Mouse (Mus musculus) neural tube, embryonic 15.5 days (tissue): ENCODE measurements around the gene Myl12a. TPM values are rescaled to one million over a fixed set of nuclear protein-coding genes. Genes with fewer than 3 reads are reported as not detected.
"Not testable (repeated sequence)": the region's sequence is repeated elsewhere in the genome, so short reads cannot be mapped to it uniquely, and the experiment has no call there.

Experiments
- ATAC-seq: fragments of 200-750 bp; cut with Nextera tagmentation; 2 replicates; pipeline ENCODE4 v1.8.0; 2017; ENCODE audit warnings: mild to moderate bottlenecking, moderate TSS enrichment, moderate library complexity; ENCODE audit not compliant: low FRiP score
- H3K27ac ChIP-seq: fragments of 300-500 bp; sonication (generic); replicated peaks from 2 replicates; pipeline ENCODE4 v1.5.1; 2015; ENCODE audit warnings: mild to moderate bottlenecking, inconsistent platforms
- H3K27me3 ChIP-seq: fragments of 300-500 bp; sonication (generic); replicated peaks from 2 replicates; pipeline ENCODE4 v1.6.1; 2015; ENCODE audit warnings: inconsistent platforms
- H3K36me3 ChIP-seq: fragments of 300-500 bp; sonication (generic); 2 replicates; pipeline ENCODE4 v1.6.1; 2015; ENCODE audit warnings: inconsistent platforms
- H3K4me1 ChIP-seq: fragments of 300-500 bp; sonication (generic); 2 replicates; pipeline ENCODE4 v1.6.1; 2015; ENCODE audit warnings: inconsistent platforms
- H3K4me2 ChIP-seq: fragments of 300-500 bp; sonication (generic); 2 replicates; pipeline ENCODE4 v1.6.1; 2015; ENCODE audit warnings: inconsistent platforms, mild to moderate bottlenecking, moderate library complexity
- H3K4me3 ChIP-seq: fragments of 300-500 bp; sonication (generic); replicated peaks from 2 replicates; pipeline ENCODE4 v1.5.1; 2015; ENCODE audit warnings: mild to moderate bottlenecking, inconsistent platforms
- H3K9ac ChIP-seq: fragments of 300-500 bp; sonication (generic); replicated peaks from 2 replicates; pipeline ENCODE4 v1.6.1; 2015; ENCODE audit warnings: mild to moderate bottlenecking, inconsistent platforms
- H3K9me3 ChIP-seq: fragments of 300-500 bp; sonication (generic); replicated peaks from 2 replicates; pipeline ENCODE4 v1.6.1; 2016; ENCODE audit warnings: inconsistent platforms
- WGBS: fragments of 180-500 bp; shearing (Covaris S2); methylation state at CpG from one replicate; pipeline ENCODE4 v1.1.7; 2015; ENCODE audit warnings: mixed read lengths; 5-methylcytosine and 5-hydroxymethylcytosine counted together
- polyA plus RNA-seq: library from polyadenylated mRNA; unstranded; fragments of >200 nt; fragmentation: Nextera tagmentation; extraction: Ambion mirVana; gene quantifications from 2 replicates; pipeline ENCODE4 v1.2.1, GENCODE M21; 2015

Myl12a gene
- polyA plus RNA-seq, 1 experiment from 2014 or later: 103 TPM

- Histone ChIP-seq H3K36me3 (no peaks in the 10 kb centered on the region), H3K4me2 (no peak overlapping the region), H3K9ac (no peak overlapping the region), H3K4me1 (no peaks in the 10 kb centered on the region), H3K27ac (no peak overlapping the region), H3K4me3 (no peak overlapping the region), H3K27me3 (no peaks in the 10 kb centered on the region), H3K9me3 (no peaks in the 10 kb centered on the region)
- WGBS: 30% methylated on average over 9 of the region's 9 CpGs
- no peak for ATAC-seq
Observed at GRCm38 (mm10) chr17:70967191-70967590, 35.5 kb downstream of the Myl12a start.

- Histone ChIP-seq H3K9me3 (no peaks in the 10 kb centered on the region), H3K4me2 (no peak overlapping the region), H3K27ac (no peak overlapping the region), H3K4me3 (no peak overlapping the region), H3K36me3 (no peaks in the 10 kb centered on the region), H3K9ac (no peak overlapping the region), H3K4me1 (no peaks in the 10 kb centered on the region), H3K27me3 (no peaks in the 10 kb centered on the region)
- ATAC-seq: no peak
- 89% methylated on average over 7 of the region's 7 CpGs for WGBS
Observed at GRCm38 (mm10) chr17:70966126-70966525, 36.6 kb downstream of the Myl12a start.

- no peak for ATAC-seq
- 84% methylated on average over 2 of the region's 2 CpGs for WGBS
- no peaks in the 10 kb centered on the region for H3K27me3 ChIP-seq
Observed at GRCm38 (mm10) chr17:70965281-70965680, 37.4 kb downstream of the Myl12a start.

GRCm38 (mm10) chr17:70963546-70963945 lies 39.1 kb downstream of the Myl12a start:
- H3K36me3 ChIP-seq, H3K4me3 ChIP-seq, H3K9ac ChIP-seq, H3K9me3 ChIP-seq, H3K27me3 ChIP-seq, H3K27ac ChIP-seq, H3K4me1 ChIP-seq, H3K4me2 ChIP-seq: not testable (repeated sequence)
- ATAC-seq: peak; percentile 100
- WGBS: 70% methylated on average over 13 of the region's 13 CpGs

More at GRCm38 (mm10) chr17:70965281-70965680, 37.4 kb downstream of the Myl12a start:
- no peak overlapping the region for H3K27ac ChIP-seq
- H3K4me1 ChIP-seq: no peaks in the 10 kb centered on the region
- H3K4me3 ChIP-seq: no peak overlapping the region
- H3K9me3 ChIP-seq: no peaks in the 10 kb centered on the region
- H3K9ac ChIP-seq: no peak overlapping the region
- H3K4me2 ChIP-seq: no peak overlapping the region
- no peaks in the 10 kb centered on the region for H3K36me3 ChIP-seq

- 87% methylated on average over 10 of the region's 10 CpGs for WGBS
- Histone ChIP-seq H3K4me1 (no peaks in the 10 kb centered on the region), H3K9ac (no peak overlapping the region), H3K9me3 (no peaks in the 10 kb centered on the region), H3K4me3 (no peak overlapping the region), H3K27ac (no peak overlapping the region), H3K4me2 (no peak overlapping the region), H3K27me3 (no peaks in the 10 kb centered on the region), H3K36me3 (no peaks in the 10 kb centered on the region)
- ATAC-seq: no peak
Observed at GRCm38 (mm10) chr17:70951266-70951665, 51.4 kb downstream of the Myl12a start.

- Histone ChIP-seq H3K9me3 (no peaks in the 10 kb centered on the region), H3K27me3 (no peaks in the 10 kb centered on the region), H3K4me3 (no peak overlapping the region), H3K27ac (no peak overlapping the region), H3K4me2 (no peak overlapping the region), H3K9ac (no peak overlapping the region), H3K36me3 (no peaks in the 10 kb centered on the region), H3K4me1 (no peaks in the 10 kb centered on the region)
- no peak for ATAC-seq
- 87% methylated on average over 7 of the region's 7 CpGs for WGBS
Observed at GRCm38 (mm10) chr17:70949171-70949570, 53.5 kb downstream of the Myl12a start.

- no peak overlapping the region for H3K9ac ChIP-seq
- no peak for ATAC-seq
- 40% methylated on average over 8 of the region's 8 CpGs for WGBS
Observed at GRCm38 (mm10) chr17:70948721-70949120, 54.0 kb downstream of the Myl12a start.

GRCm38 (mm10) chr17:70943779-70944178 lies 58.9 kb downstream of the Myl12a start:
- Histone ChIP-seq H3K4me2 (no peak overlapping the region), H3K36me3 (no peaks in the 10 kb centered on the region), H3K9ac (no peak overlapping the region), H3K4me3 (no peak overlapping the region), H3K27me3 (no peaks in the 10 kb centered on the region), H3K27ac (no peak overlapping the region), H3K4me1 (no peaks in the 10 kb centered on the region), H3K9me3 (no peaks in the 10 kb centered on the region)
- no peak for ATAC-seq
- WGBS: 93% methylated on average over 4 of the region's 4 CpGs

More at GRCm38 (mm10) chr17:70948721-70949120, 54.0 kb downstream of the Myl12a start:
- H3K36me3 ChIP-seq: no peaks in the 10 kb centered on the region
- no peak overlapping the region for H3K4me3 ChIP-seq
- H3K4me1 ChIP-seq: no peaks in the 10 kb centered on the region
- no peak overlapping the region for H3K4me2 ChIP-seq
- H3K27ac ChIP-seq: no peak overlapping the region
- H3K9me3 ChIP-seq: no peaks in the 10 kb centered on the region
- no peaks in the 10 kb centered on the region for H3K27me3 ChIP-seq

Other genes with a start within 250 kb of the Myl12a start
- gene Tgif1, start 149.3 kb downstream of the Myl12a start, polyA plus RNA-seq: 11.3 and 24.6 TPM in 2 replicates
- 3.3 and 3.6 TPM in 2 replicates for gene Myom1, start 245 bp downstream of the Myl12a start, polyA plus RNA-seq
- gene Lpin2, start 179.7 kb upstream of the Myl12a start, polyA plus RNA-seq: 42.3 and 42.6 TPM in 2 replicates